Mouse (Mus musculus): Measurements from ENCODE around the gene Slc35b4. TPM values are rescaled to one million over a fixed set of nuclear protein-coding genes. Genes with fewer than 3 reads are reported as not detected.

Slc35b4 gene
- total and polyA plus RNA-seq, 3 experiments = 8.0 to 10.6 (median 8.5) TPM

DNA sequence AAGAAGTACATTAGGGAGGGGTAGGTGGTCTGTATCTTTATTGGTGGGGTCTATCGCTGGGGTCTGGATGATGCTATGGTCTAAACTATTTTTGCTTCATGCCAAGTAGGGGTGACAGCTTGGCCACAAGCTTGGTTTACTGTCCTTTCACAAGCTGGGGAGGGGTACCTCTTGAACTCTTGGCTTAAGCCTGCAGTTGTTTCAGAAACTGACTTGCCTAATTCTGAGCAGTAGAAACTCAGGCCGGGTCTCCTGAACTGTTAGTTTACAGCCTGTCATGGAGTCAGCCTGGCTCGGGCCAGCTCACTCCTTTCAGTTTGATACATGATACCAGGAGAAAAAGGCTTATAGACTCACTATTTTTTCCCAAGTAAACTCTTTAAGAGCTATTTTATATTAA is 38.5 kb downstream of the Slc35b4 start:
- H3K36me3 ChIP-seq (ENCODE audit: control insufficient read depth, insufficient read depth, low read length) = no peaks in the 10 kb centered on the region
- TF ChIP-seq POLR2A (IDR thresholded peaks at IDR 0.05; ENCODE audit: insufficient read depth, low read depth, low read length) = no peak
- no peak for TF ChIP-seq CTCF (IDR thresholded peaks at IDR 0.05)
- no peak for TF ChIP-seq EP300 (IDR thresholded peaks at IDR 0.05; ENCODE audit: insufficient read depth, low read depth, low read length)
- H3K4me3 ChIP-seq = no peak overlapping the region
- no peak overlapping the region for H3K9ac ChIP-seq (ENCODE audit: low read depth, low read length)
- DNase-seq = no peak
- intact Hi-C loops (cut with DNase I) = no loop called here
- H3K79me2 ChIP-seq (replicated peaks; ENCODE audit: control insufficient read depth, insufficient read depth, low read length) = no peaks in the 10 kb centered on the region
- H3K4me1 ChIP-seq (ENCODE audit: control insufficient read depth, insufficient read depth, low read length) = no peaks in the 10 kb centered on the region
- WGBS = 88% methylated on average over 3 of the region's 3 CpGs
- H3K27ac ChIP-seq = no peak overlapping the region
- H3K27me3 ChIP-seq (ENCODE audit: control insufficient read depth, insufficient read depth, low read length) = no peaks in the 10 kb centered on the region

DNA sequence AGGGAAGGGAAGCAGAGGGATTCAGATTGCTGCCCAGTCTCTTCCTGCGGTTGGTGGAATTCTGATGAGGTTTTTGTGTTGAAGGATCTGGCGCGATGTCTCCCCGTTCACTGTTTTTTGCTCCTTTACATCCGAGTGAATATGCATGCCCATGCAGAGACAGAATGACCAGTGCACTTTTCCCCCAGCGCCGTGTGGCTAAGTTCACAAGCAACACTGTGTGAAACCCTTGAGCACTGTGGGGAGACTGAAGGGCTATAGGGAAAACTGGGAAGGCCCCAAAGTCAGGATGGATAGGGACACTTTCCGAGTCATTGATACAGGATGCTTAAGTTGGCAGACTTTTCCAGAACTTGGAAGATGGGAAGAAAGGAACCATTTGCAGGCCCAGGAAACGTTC is 44.5 kb downstream of the Slc35b4 start:
- Histone ChIP-seq H3K9ac (ENCODE audit: low read depth, low read length) (no peak overlapping the region), H3K79me2 (replicated peaks; ENCODE audit: control insufficient read depth, insufficient read depth, low read length) (no peaks in the 10 kb centered on the region), H3K36me3 (ENCODE audit: control insufficient read depth, insufficient read depth, low read length) (no peaks in the 10 kb centered on the region), H3K27ac (no peak overlapping the region), H3K4me1 (ENCODE audit: control insufficient read depth, insufficient read depth, low read length) (no peaks in the 10 kb centered on the region), H3K27me3 (ENCODE audit: control insufficient read depth, insufficient read depth, low read length) (no peaks in the 10 kb centered on the region), H3K4me3 (no peak overlapping the region)
- intact Hi-C loops (cut with DNase I) = no loop called here
- no peak for DNase-seq
- TF ChIP-seq POLR2A (IDR thresholded peaks at IDR 0.05; ENCODE audit: insufficient read depth, low read depth, low read length) = no peak
- no peak for TF ChIP-seq EP300 (IDR thresholded peaks at IDR 0.05; ENCODE audit: insufficient read depth, low read depth, low read length)
- TF ChIP-seq CTCF (IDR thresholded peaks at IDR 0.05) = no peak
- WGBS = 85% methylated on average over 9 of the region's 9 CpGs

- Histone ChIP-seq H3K9ac (ENCODE audit: low read depth, low read length) (no peak overlapping the region), H3K4me3 (no peak overlapping the region), H3K36me3 (ENCODE audit: control insufficient read depth, insufficient read depth, low read length) (no peaks in the 10 kb centered on the region), H3K27ac (no peak overlapping the region), H3K79me2 (replicated peaks; ENCODE audit: control insufficient read depth, insufficient read depth, low read length) (no peaks in the 10 kb centered on the region), H3K27me3 (ENCODE audit: control insufficient read depth, insufficient read depth, low read length) (no peaks in the 10 kb centered on the region), H3K4me1 (ENCODE audit: control insufficient read depth, insufficient read depth, low read length) (no peaks in the 10 kb centered on the region)
- intact Hi-C loops (cut with DNase I) = no loop called here
- 43% methylated on average over 2 of the region's 2 CpGs for WGBS
- DNase-seq = no peak
- TF ChIP-seq CTCF (IDR thresholded peaks at IDR 0.05) = no peak
Measured at GRCm38 (mm10) chr6:34129261-34129660, 47.6 kb downstream of the Slc35b4 start.

GRCm38 (mm10) chr6:34124401-34124800 is 52.5 kb downstream of the Slc35b4 start:
- intact Hi-C loops (cut with DNase I) = no loop called here
- TF ChIP-seq EP300 (IDR thresholded peaks at IDR 0.05; ENCODE audit: insufficient read depth, low read depth, low read length) (no peak), CTCF (IDR thresholded peaks at IDR 0.05) (no peak), POLR2A (IDR thresholded peaks at IDR 0.05; ENCODE audit: insufficient read depth, low read depth, low read length) (no peak)
- 77% methylated on average over 2 of the region's 2 CpGs for WGBS

GRCm38 (mm10) chr6:34116838-34117478 is 60.0 kb downstream of the Slc35b4 start:
- DNase-seq = no peak
- Histone ChIP-seq H3K4me1 (ENCODE audit: control insufficient read depth, insufficient read depth, low read length) (no peaks in the 10 kb centered on the region), H3K27me3 (ENCODE audit: control insufficient read depth, insufficient read depth, low read length) (no peaks in the 10 kb centered on the region), H3K27ac (no peak overlapping the region), H3K4me3 (no peak overlapping the region), H3K79me2 (replicated peaks; ENCODE audit: control insufficient read depth, insufficient read depth, low read length) (no peaks in the 10 kb centered on the region), H3K9ac (ENCODE audit: low read depth, low read length) (no peak overlapping the region), H3K36me3 (ENCODE audit: control insufficient read depth, insufficient read depth, low read length) (no peaks in the 10 kb centered on the region)
- intact Hi-C loops (cut with DNase I) = no loop called here
- TF ChIP-seq CTCF (IDR thresholded peaks at IDR 0.05) (no peak), EP300 (IDR thresholded peaks at IDR 0.05; ENCODE audit: insufficient read depth, low read depth, low read length) (no peak), POLR2A (IDR thresholded peaks at IDR 0.05; ENCODE audit: insufficient read depth, low read depth, low read length) (no peak)
- 86% methylated on average over 7 of the region's 7 CpGs for WGBS

More at GRCm38 (mm10) chr6:34124401-34124800, 52.5 kb downstream of the Slc35b4 start:
- Histone ChIP-seq H3K36me3 (ENCODE audit: control insufficient read depth, insufficient read depth, low read length) (no peaks in the 10 kb centered on the region), H3K27ac (no peak overlapping the region), H3K4me1 (ENCODE audit: control insufficient read depth, insufficient read depth, low read length) (no peaks in the 10 kb centered on the region), H3K27me3 (ENCODE audit: control insufficient read depth, insufficient read depth, low read length) (no peaks in the 10 kb centered on the region), H3K9ac (ENCODE audit: low read depth, low read length) (no peak overlapping the region), H3K4me3 (no peak overlapping the region), H3K79me2 (replicated peaks; ENCODE audit: control insufficient read depth, insufficient read depth, low read length) (no peaks in the 10 kb centered on the region)
- DNase-seq = no peak

DNA sequence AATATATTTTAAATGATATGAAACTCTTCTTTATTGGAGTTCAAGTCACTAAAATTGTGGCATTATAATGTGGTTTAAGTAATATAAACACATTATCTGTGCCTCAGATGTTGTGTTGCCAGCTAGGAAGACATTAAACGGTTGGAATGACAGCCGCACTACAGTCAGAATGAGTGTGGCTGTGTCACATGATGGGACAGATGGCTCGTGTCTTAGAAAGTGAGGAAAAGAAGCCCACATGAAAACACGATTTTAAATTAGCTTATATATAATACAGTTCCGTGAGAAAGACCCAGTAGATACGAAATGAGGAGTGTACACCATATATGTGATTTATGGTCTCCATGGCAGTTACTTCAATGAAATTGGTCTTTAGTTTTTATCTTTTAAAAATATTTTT is 65.5 kb downstream of the Slc35b4 start:
- DNase-seq = no peak
- no peaks in the 10 kb centered on the region for H3K36me3 ChIP-seq (ENCODE audit: control insufficient read depth, insufficient read depth, low read length)
- TF ChIP-seq POLR2A (IDR thresholded peaks at IDR 0.05; ENCODE audit: insufficient read depth, low read depth, low read length) = no peak
- no peak for TF ChIP-seq EP300 (IDR thresholded peaks at IDR 0.05; ENCODE audit: insufficient read depth, low read depth, low read length)
- no peak for TF ChIP-seq CTCF (IDR thresholded peaks at IDR 0.05)
- no peaks in the 10 kb centered on the region for H3K27me3 ChIP-seq (ENCODE audit: control insufficient read depth, insufficient read depth, low read length)
- intact Hi-C loops (cut with DNase I) = no loop called here
- H3K9ac ChIP-seq (ENCODE audit: low read depth, low read length) = no peak overlapping the region
- H3K27ac ChIP-seq = no peak overlapping the region
- 74% methylated on average over 6 of the region's 6 CpGs for WGBS
- no peaks in the 10 kb centered on the region for H3K79me2 ChIP-seq (replicated peaks; ENCODE audit: control insufficient read depth, insufficient read depth, low read length)
- H3K4me3 ChIP-seq = no peak overlapping the region
- H3K4me1 ChIP-seq (ENCODE audit: control insufficient read depth, insufficient read depth, low read length) = no peaks in the 10 kb centered on the region
